Mouse (Mus musculus) E14TG2a.4 (cell line): ENCODE data around the gene Rasgef1a.

Source experiments
- CTCF ChIP-seq: conservative IDR thresholded peaks from 2 replicates; pipeline ENCODE4 v1.5.1; 2014; ENCODE audit warnings: low read length
- NANOG ChIP-seq: IDR thresholded peaks from 2 replicates; pipeline ENCODE4 v1.6.1; 2014; ENCODE audit warnings: borderline replicate concordance, low read length, mixed read lengths
- POU5F1 ChIP-seq: IDR thresholded peaks from 2 replicates; pipeline ENCODE4 v1.6.1; 2014; ENCODE audit warnings: low read length, borderline replicate concordance

DNA sequence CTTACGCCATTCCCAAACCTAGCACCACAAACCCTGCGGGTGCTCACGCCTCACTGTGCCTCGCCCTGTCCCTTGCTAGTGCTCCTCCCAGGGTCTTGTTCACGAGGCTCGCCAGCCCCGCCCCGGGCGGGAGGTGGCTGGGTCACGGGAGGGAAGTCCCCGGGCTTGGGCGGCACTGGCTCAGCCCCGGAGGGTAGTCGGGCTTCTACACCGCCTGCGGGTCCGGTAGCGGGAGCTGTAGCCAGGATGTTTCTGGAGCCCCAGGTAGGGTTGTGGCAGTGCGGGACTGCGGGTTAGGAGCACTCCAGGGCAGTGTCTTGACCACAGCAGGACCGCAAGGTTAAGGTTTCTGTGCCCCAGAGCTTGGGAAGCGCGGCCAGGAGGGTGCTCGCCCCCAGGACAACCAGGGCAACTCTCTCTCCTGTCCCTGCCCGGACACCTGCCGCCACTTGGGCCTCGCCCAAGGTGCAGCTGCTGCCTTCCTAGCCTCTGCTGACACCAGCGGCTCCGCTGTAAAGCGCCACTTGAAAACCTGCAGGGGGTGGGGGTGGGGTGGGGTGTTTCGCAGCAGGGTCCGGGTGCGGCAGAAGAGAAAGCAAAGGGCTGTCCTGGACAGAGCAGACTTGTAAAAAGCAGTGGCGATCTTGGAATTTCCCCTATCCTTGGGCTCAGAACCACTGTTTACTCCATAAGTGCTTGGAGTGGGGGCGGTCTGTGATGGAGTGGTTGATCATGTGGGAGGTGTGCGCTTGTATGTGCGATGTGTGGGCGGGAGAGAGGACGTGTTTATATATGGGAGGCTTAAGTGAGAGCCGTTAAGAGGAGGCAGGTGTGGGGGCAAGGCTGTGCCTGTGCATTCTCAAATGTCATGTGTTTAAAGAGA lies 55.2 kb downstream of the Rasgef1a start:
- TF ChIP-seq CTCF = no peak
- TF ChIP-seq POU5F1 = no peak
- no peak for TF ChIP-seq NANOG
